7 mouse cellular contexts compared by ENCODE assay signal in the genomic region with DNA sequence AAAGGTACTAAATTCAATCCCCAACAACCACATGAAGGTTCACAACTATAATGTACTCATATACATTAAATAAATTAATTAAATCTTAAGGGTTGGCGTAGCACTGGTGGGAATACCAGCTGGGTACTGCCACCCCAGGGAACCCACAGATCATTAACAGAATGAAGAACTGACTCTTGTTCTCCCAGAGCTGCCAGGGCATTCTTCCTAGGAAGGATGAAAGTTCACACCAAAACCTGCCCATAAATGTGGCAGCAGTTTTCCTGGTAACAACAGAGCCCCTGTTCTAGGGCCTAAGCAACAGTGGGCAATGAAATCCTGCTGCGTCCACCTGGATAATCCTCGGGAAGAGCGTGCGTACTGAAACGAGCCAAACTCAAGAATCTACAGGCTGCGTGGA. TPM values are rescaled to one million over a fixed set of nuclear protein-coding genes. Genes with fewer than 3 reads are reported as not detected.
DNase-seq lines count a peak whose midpoint lies in the region; ATAC-seq lines count a peak whose summit lies in the region.

No protein-coding gene starts in this region.

- no peaks in the 10 kb centered on the region for H3K27me3 ChIP-seq in lung, embryonic 16.5 days (ENCODE audit: control insufficient read depth, insufficient read depth, low read depth, low read length)
- H3K27me3 ChIP-seq in forebrain, embryonic 12.5 days, result 0 out of 2 replicates have a peak, but pooled peaks cover 6% of the 10 kb centered on the region
- H3K27me3 ChIP-seq in limb, embryonic 13.5 days, result no peaks in the 10 kb centered on the region
- no peaks in the 10 kb centered on the region for H3K27me3 ChIP-seq in stomach, embryonic 14.5 days (ENCODE audit: control insufficient read depth, insufficient read depth, low read length)

- H3K4me1 ChIP-seq in lung, embryonic 16.5 days (replicated peaks; ENCODE audit: control insufficient read depth, insufficient read depth, low read length), result peaks cover 22% of the 10 kb centered on the region
- peaks cover 31% of the 10 kb centered on the region for H3K4me1 ChIP-seq in forebrain, embryonic 12.5 days
- H3K4me1 ChIP-seq in limb, embryonic 13.5 days, result peaks cover 28% of the 10 kb centered on the region
- H3K4me1 ChIP-seq in stomach, embryonic 14.5 days (ENCODE audit: control insufficient read depth, insufficient read depth, low read length), result peaks cover 23% of the 10 kb centered on the region

- H3K4me3 ChIP-seq in lung, embryonic 16.5 days (ENCODE audit: low read length), result peak overlapping the region; percentile 80
- peak overlapping the region; percentile 63 for H3K4me3 ChIP-seq in forebrain, embryonic 12.5 days (replicated peaks)
- peak overlapping the region; percentile 71 for H3K4me3 ChIP-seq in limb, embryonic 13.5 days
- peak overlapping the region; percentile 71 for H3K4me3 ChIP-seq in stomach, embryonic 14.5 days (ENCODE audit: low read depth, low read length)

- peak overlapping the region; percentile 77 for H3K9ac ChIP-seq in lung, embryonic 16.5 days (ENCODE audit: low read length)
- H3K9ac ChIP-seq in forebrain, embryonic 12.5 days, result peak overlapping the region; percentile 72
- H3K9ac ChIP-seq in limb, embryonic 13.5 days, result peak overlapping the region; percentile 76
- H3K9ac ChIP-seq in stomach, embryonic 14.5 days (replicated peaks; ENCODE audit: low read depth, low read length), result peak overlapping the region; percentile 71

- no peaks in the 10 kb centered on the region for H3K36me3 ChIP-seq in lung, embryonic 16.5 days (ENCODE audit: control insufficient read depth, insufficient read depth, low read length)
- peaks cover 26% of the 10 kb centered on the region for H3K36me3 ChIP-seq in forebrain, embryonic 12.5 days (replicated peaks)
- H3K36me3 ChIP-seq in limb, embryonic 13.5 days, result peaks cover 24% of the 10 kb centered on the region
- peaks cover 5% of the 10 kb centered on the region for H3K36me3 ChIP-seq in stomach, embryonic 14.5 days (ENCODE audit: control insufficient read depth, insufficient read depth, low read length)

- peak overlapping the region; percentile 99 for H3K4me2 ChIP-seq in lung, embryonic 16.5 days (ENCODE audit: low read depth, low read length)
- H3K4me2 ChIP-seq in forebrain, embryonic 12.5 days, result peak overlapping the region; percentile 93
- peak overlapping the region; percentile 96 for H3K4me2 ChIP-seq in limb, embryonic 13.5 days (replicated peaks)
- H3K4me2 ChIP-seq in stomach, embryonic 14.5 days (replicated peaks; ENCODE audit: low read depth, low read length), result peak overlapping the region; percentile 89

- intact Hi-C loops in gastrocnemius, postnatal 14 days (cut with DNase I; ENCODE audit: low total_unique reads), result no loop called here

- ATAC-seq in lung, embryonic 16.5 days (ENCODE audit: low read depth), result no peak
- no peak for ATAC-seq in forebrain, embryonic 12.5 days (ENCODE audit: low FRiP score)
- no peak for ATAC-seq in limb, embryonic 13.5 days (ENCODE audit: low FRiP score, low read depth)
- no peak for ATAC-seq in stomach, embryonic 14.5 days (ENCODE audit: insufficient number of reproducible peaks, insufficient read depth, low FRiP score, low read depth)

- 19% methylated on average over 7 of the region's 7 CpGs for WGBS in lung, embryonic 16.5 days
- WGBS in forebrain, embryonic 12.5 days, result 20% methylated on average over 7 of the region's 7 CpGs
- WGBS in limb, embryonic 13.5 days, result 19% methylated on average over 7 of the region's 7 CpGs
- 21% methylated on average over 7 of the region's 7 CpGs for WGBS in stomach, embryonic 14.5 days

- no peak for DNase-seq in lung, postnatal 14 days
- DNase-seq in urinary bladder, adult 2 months (ENCODE audit: low spot score), result no peak
- DNase-seq in gastrocnemius, postnatal 14 days, result no peak

- H3K9me3 ChIP-seq in lung, embryonic 16.5 days (ENCODE audit: control insufficient read depth, low read length), result no peaks in the 10 kb centered on the region
- H3K9me3 ChIP-seq in forebrain, embryonic 12.5 days, result no peaks in the 10 kb centered on the region
- H3K9me3 ChIP-seq in limb, embryonic 13.5 days, result no peaks in the 10 kb centered on the region
- H3K9me3 ChIP-seq in stomach, embryonic 14.5 days (ENCODE audit: control insufficient read depth, low read depth, low read length), result no peaks in the 10 kb centered on the region

- no peak overlapping the region for H3K27ac ChIP-seq in lung, embryonic 16.5 days (ENCODE audit: low read length)
- peak overlapping the region; percentile 79 for H3K27ac ChIP-seq in forebrain, embryonic 12.5 days
- H3K27ac ChIP-seq in limb, embryonic 13.5 days, result peak overlapping the region; percentile 75; the same call in 1 of the 2 replicates
- H3K27ac ChIP-seq in stomach, embryonic 14.5 days (ENCODE audit: low read length), result peak overlapping the region; percentile 71; the same call in 1 of the 2 replicates

RNA-seq across cellular contexts. Expression of a gene that starts 0.9 kb away (rescaled TPM):
- 19.8 and 20.6 TPM in 2 replicates for polyA plus RNA-seq in lung, embryonic 16.5 days (2015; fragmentation: Nextera tagmentation; extraction: Ambion mirVana)
- polyA plus RNA-seq in forebrain, embryonic 12.5 days (2016; fragmentation: Nextera tagmentation; extraction: Ambion mirVana), result 39.3 and 42.6 TPM in 2 replicates
- 37.1 and 39.7 TPM in 2 replicates for polyA plus RNA-seq in limb, embryonic 13.5 days (2015; fragmentation: Nextera tagmentation; extraction: Ambion mirVana)
- 38.3 and 42.1 TPM in 2 replicates for polyA plus RNA-seq in stomach, embryonic 14.5 days (2014; fragmentation: Nextera tagmentation; extraction: Ambion mirVana)
- 18.0 and 26.0 TPM in 2 replicates for polyA plus RNA-seq in urinary bladder, adult 2 months (2012; rRNA removed)
- 1 to 10 TPM; 5.6 to 7.8 TPM for total RNA-seq in gastrocnemius, postnatal 14 days (2021)

RNA-seq across cellular contexts. Expression of a gene that starts 9.6 kb away (rescaled TPM):
- 219 and 241 TPM in 2 replicates for polyA plus RNA-seq in lung, embryonic 16.5 days (2015; fragmentation: Nextera tagmentation; extraction: Ambion mirVana)
- 37.8 and 42.6 TPM in 2 replicates for polyA plus RNA-seq in forebrain, embryonic 12.5 days (2016; fragmentation: Nextera tagmentation; extraction: Ambion mirVana)
- 139 and 144 TPM in 2 replicates for polyA plus RNA-seq in limb, embryonic 13.5 days (2015; fragmentation: Nextera tagmentation; extraction: Ambion mirVana)
- 202 and 217 TPM in 2 replicates for polyA plus RNA-seq in stomach, embryonic 14.5 days (2014; fragmentation: Nextera tagmentation; extraction: Ambion mirVana)
- polyA plus RNA-seq in urinary bladder, adult 2 months (2012; rRNA removed), result 115 and 130 TPM in 2 replicates
- 10 to 100 TPM; 15.3 to 18.6 TPM for total RNA-seq in gastrocnemius, postnatal 14 days (2021)

RNA-seq across cellular contexts. Expression of a gene that starts 18.2 kb away (rescaled TPM):
- polyA plus RNA-seq in lung, embryonic 16.5 days (2015; fragmentation: Nextera tagmentation; extraction: Ambion mirVana), result 1.3 and 1.5 TPM in 2 replicates
- polyA plus RNA-seq in forebrain, embryonic 12.5 days (2016; fragmentation: Nextera tagmentation; extraction: Ambion mirVana), result 0.15 TPM in 1 of 2 replicates, not detected in the other
- polyA plus RNA-seq in limb, embryonic 13.5 days (2015; fragmentation: Nextera tagmentation; extraction: Ambion mirVana), result 0.83 and 0.97 TPM in 2 replicates
- polyA plus RNA-seq in stomach, embryonic 14.5 days (2014; fragmentation: Nextera tagmentation; extraction: Ambion mirVana), result 0.39 and 0.46 TPM in 2 replicates
- 2.9 and 3.2 TPM in 2 replicates for polyA plus RNA-seq in urinary bladder, adult 2 months (2012; rRNA removed)
- total RNA-seq in gastrocnemius, postnatal 14 days (2021), result 1 to 10 TPM; 3.1 to 4.1 TPM

RNA-seq across cellular contexts. Expression of a gene that starts 20.5 kb away (rescaled TPM):
- polyA plus RNA-seq in lung, embryonic 16.5 days (2015; fragmentation: Nextera tagmentation; extraction: Ambion mirVana), result not detected in 2 replicates
- polyA plus RNA-seq in forebrain, embryonic 12.5 days (2016; fragmentation: Nextera tagmentation; extraction: Ambion mirVana), result not detected in 2 replicates
- not detected in 2 replicates for polyA plus RNA-seq in limb, embryonic 13.5 days (2015; fragmentation: Nextera tagmentation; extraction: Ambion mirVana)
- 0.36 TPM in 1 of 2 replicates, not detected in the other for polyA plus RNA-seq in stomach, embryonic 14.5 days (2014; fragmentation: Nextera tagmentation; extraction: Ambion mirVana)
- polyA plus RNA-seq in urinary bladder, adult 2 months (2012; rRNA removed), result not detected in 2 replicates
- total RNA-seq in gastrocnemius, postnatal 14 days (2021), result not detected

RNA-seq across cellular contexts. Expression of a gene that starts 33.5 kb away (rescaled TPM):
- polyA plus RNA-seq in lung, embryonic 16.5 days (2015; fragmentation: Nextera tagmentation; extraction: Ambion mirVana), result 38.1 and 40.1 TPM in 2 replicates
- 35.1 and 35.4 TPM in 2 replicates for polyA plus RNA-seq in forebrain, embryonic 12.5 days (2016; fragmentation: Nextera tagmentation; extraction: Ambion mirVana)
- 51.2 and 52.6 TPM in 2 replicates for polyA plus RNA-seq in limb, embryonic 13.5 days (2015; fragmentation: Nextera tagmentation; extraction: Ambion mirVana)
- 31.5 and 34.3 TPM in 2 replicates for polyA plus RNA-seq in stomach, embryonic 14.5 days (2014; fragmentation: Nextera tagmentation; extraction: Ambion mirVana)
- 61.1 and 64.7 TPM in 2 replicates for polyA plus RNA-seq in urinary bladder, adult 2 months (2012; rRNA removed)
- total RNA-seq in gastrocnemius, postnatal 14 days (2021), result 10 to 100 TPM; 23.9 to 28.7 TPM
